Mouse (Mus musculus) kidney, embryonic 15.5 days (tissue): ENCODE measurements around the gene Aspn. TPM values are rescaled to one million over a fixed set of nuclear protein-coding genes. Genes with fewer than 3 reads are reported as not detected.

Experiments used
- ATAC-seq: fragments of 200-750 bp; cut with Nextera tagmentation; replicated peaks from 2 replicates; pipeline ENCODE4 v1.8.0; 2017; ENCODE audit warnings: moderate TSS enrichment; ENCODE audit not compliant: low FRiP score
- H3K27ac ChIP-seq: fragments of 300-500 bp; sonication (generic); 2 replicates; pipeline ENCODE4 v1.5.1; 2015; ENCODE audit warnings: mild to moderate bottlenecking, inconsistent platforms
- H3K27me3 ChIP-seq: fragments of 300-500 bp; sonication (generic); 2 replicates; pipeline ENCODE4 v1.6.1; 2015; ENCODE audit warnings: inconsistent platforms
- H3K36me3 ChIP-seq: fragments of 300-500 bp; sonication (generic); 2 replicates; pipeline ENCODE4 v1.6.1; 2015; ENCODE audit warnings: inconsistent platforms
- H3K4me1 ChIP-seq: fragments of 300-500 bp; sonication (generic); 2 replicates; pipeline ENCODE4 v1.6.1; 2015; ENCODE audit warnings: inconsistent platforms
- H3K4me2 ChIP-seq: fragments of 300-500 bp; sonication (generic); 2 replicates; pipeline ENCODE4 v1.6.1; 2015; ENCODE audit warnings: moderate library complexity, mild to moderate bottlenecking, inconsistent platforms
- H3K4me3 ChIP-seq: fragments of 300-500 bp; sonication (generic); replicated peaks from 2 replicates; pipeline ENCODE4 v1.5.1; 2015; ENCODE audit warnings: mild to moderate bottlenecking, inconsistent platforms
- H3K9ac ChIP-seq: fragments of 300-500 bp; sonication (generic); 2 replicates; pipeline ENCODE4 v1.6.1; 2015; ENCODE audit warnings: mild to moderate bottlenecking, inconsistent platforms
- H3K9me3 ChIP-seq: fragments of 300-500 bp; sonication (generic); replicated peaks from 2 replicates; pipeline ENCODE4 v1.6.1; 2016; ENCODE audit warnings: inconsistent platforms
- WGBS: fragments of 180-500 bp; shearing (Covaris S2); methylation state at CpG from one replicate; pipeline ENCODE4 v1.1.7; 2015; ENCODE audit warnings: mixed read lengths; 5-methylcytosine and 5-hydroxymethylcytosine counted together
- polyA plus RNA-seq: library from polyadenylated mRNA; unstranded; fragments of >200 nt; fragmentation: Nextera tagmentation; extraction: Ambion mirVana; gene quantifications from 2 replicates; pipeline ENCODE4 v1.2.1, GENCODE M21; 2015

Aspn gene
- polyA plus RNA-seq, 1 experiment from 2014 or later = 18.3 TPM

GRCm38 (mm10) chr13:49554519-49554918, 10.3 kb downstream of the Aspn start:
- ATAC-seq = no peak
- no peak overlapping the region for H3K9ac ChIP-seq
- 82% methylated on average over 5 of the region's 5 CpGs for WGBS
- no peaks in the 10 kb centered on the region for H3K9me3 ChIP-seq
- no peak overlapping the region for H3K4me3 ChIP-seq
- H3K4me1 ChIP-seq = no peaks in the 10 kb centered on the region
- no peaks in the 10 kb centered on the region for H3K36me3 ChIP-seq
- no peak overlapping the region for H3K4me2 ChIP-seq
- no peaks in the 10 kb centered on the region for H3K27me3 ChIP-seq
- no peak overlapping the region for H3K27ac ChIP-seq

DNA sequence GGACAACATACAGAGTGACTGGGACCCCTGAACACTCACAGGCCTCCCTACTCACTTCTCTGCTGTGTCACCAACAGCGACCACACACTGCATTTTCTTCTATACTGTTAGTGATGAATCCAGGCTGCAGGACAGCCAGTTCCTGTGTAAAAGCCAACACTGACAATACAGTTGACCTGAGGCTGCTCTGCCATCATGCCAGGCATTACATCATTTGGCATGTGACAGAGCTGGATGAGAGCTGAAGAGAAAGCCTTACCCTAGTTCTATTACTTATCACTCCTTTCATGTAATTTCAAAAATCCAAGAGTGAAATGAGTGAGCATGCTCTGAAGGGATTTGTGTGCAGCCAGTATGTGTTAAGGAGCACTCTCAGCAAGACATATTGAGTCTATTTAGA, 12.0 kb downstream of the Aspn start:
- ATAC-seq = no peak
- no peak overlapping the region for H3K27ac ChIP-seq
- no peak overlapping the region for H3K4me3 ChIP-seq
- H3K9ac ChIP-seq = no peak overlapping the region
- no peaks in the 10 kb centered on the region for H3K4me1 ChIP-seq
- H3K9me3 ChIP-seq = no peaks in the 10 kb centered on the region
- H3K36me3 ChIP-seq = no peaks in the 10 kb centered on the region
- H3K4me2 ChIP-seq = no peak overlapping the region
- no peaks in the 10 kb centered on the region for H3K27me3 ChIP-seq
- 88% methylated on average over 1 of the region's 1 CpGs for WGBS

DNA sequence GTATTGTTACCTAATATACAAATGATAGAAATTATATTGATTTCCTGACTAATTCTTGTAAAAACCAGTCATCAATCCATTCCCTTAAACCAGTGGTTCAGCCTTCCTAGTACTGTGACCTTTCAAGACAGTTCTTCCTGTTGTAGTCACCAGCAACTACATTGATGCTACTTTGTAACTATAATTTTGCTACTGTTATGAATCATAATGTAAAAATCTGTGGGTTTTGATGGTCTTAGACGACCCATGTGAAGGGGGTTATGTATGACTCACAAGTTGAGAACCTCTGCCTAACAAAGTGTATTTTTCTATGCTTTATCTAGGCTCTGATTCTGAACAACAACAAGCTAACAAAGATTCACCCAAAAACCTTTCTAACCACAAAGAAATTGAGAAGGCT, 12.7 kb downstream of the Aspn start:
- Histone ChIP-seq H3K4me2 (no peak overlapping the region), H3K4me3 (no peak overlapping the region), H3K27ac (no peak overlapping the region), H3K36me3 (no peaks in the 10 kb centered on the region), H3K4me1 (no peaks in the 10 kb centered on the region), H3K9me3 (no peaks in the 10 kb centered on the region), H3K9ac (no peak overlapping the region), H3K27me3 (no peaks in the 10 kb centered on the region)
- ATAC-seq = no peak
- 61% methylated on average over 1 of the region's 1 CpGs for WGBS

GRCm38 (mm10) chr13:49559185-49559584, 14.9 kb downstream of the Aspn start:
- H3K27me3 ChIP-seq = no peaks in the 10 kb centered on the region
- H3K4me3 ChIP-seq = no peak overlapping the region
- no peak overlapping the region for H3K4me2 ChIP-seq
- no peak overlapping the region for H3K9ac ChIP-seq
- WGBS = 53% methylated on average over 2 of the region's 2 CpGs
- no peak for ATAC-seq
- no peaks in the 10 kb centered on the region for H3K4me1 ChIP-seq
- no peaks in the 10 kb centered on the region for H3K9me3 ChIP-seq
- H3K27ac ChIP-seq = no peak overlapping the region
- H3K36me3 ChIP-seq = no peaks in the 10 kb centered on the region

- 60% methylated on average over 2 of the region's 2 CpGs for WGBS
- Histone ChIP-seq H3K27me3 (no peaks in the 10 kb centered on the region), H3K36me3 (no peaks in the 10 kb centered on the region), H3K9ac (no peak overlapping the region), H3K4me1 (no peaks in the 10 kb centered on the region), H3K27ac (no peak overlapping the region), H3K4me3 (no peak overlapping the region), H3K9me3 (no peaks in the 10 kb centered on the region), H3K4me2 (no peak overlapping the region)
- no peak for ATAC-seq
Observed at GRCm38 (mm10) chr13:49560886-49561285, 16.6 kb downstream of the Aspn start.

DNA sequence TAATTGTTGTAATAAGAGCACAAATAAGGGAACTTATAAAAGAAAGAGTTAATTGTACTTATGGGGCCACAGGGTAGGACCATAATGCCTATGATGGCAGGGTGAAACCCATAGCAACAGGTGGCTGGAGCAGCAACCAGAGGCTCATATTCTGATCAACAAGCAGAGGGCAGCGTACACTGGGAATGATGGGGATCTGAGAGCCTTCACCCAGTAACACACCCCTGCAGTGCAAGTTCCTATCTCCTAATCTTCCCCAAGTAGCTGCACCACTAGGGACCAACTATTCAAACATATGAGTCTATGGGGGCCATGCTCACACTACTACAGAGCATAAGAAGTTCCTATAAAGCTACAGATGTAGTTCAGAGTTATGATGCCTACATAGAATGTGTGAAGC, 20.1 kb downstream of the Aspn start:
- H3K27me3 ChIP-seq = no peaks in the 10 kb centered on the region
- H3K4me2 ChIP-seq = no peak overlapping the region
- H3K4me3 ChIP-seq = no peak overlapping the region
- H3K4me1 ChIP-seq = no peaks in the 10 kb centered on the region
- no peak overlapping the region for H3K9ac ChIP-seq
- 88% methylated on average over 1 of the region's 1 CpGs for WGBS
- H3K9me3 ChIP-seq = no peaks in the 10 kb centered on the region
- no peaks in the 10 kb centered on the region for H3K36me3 ChIP-seq
- no peak for ATAC-seq
- no peak overlapping the region for H3K27ac ChIP-seq

DNA sequence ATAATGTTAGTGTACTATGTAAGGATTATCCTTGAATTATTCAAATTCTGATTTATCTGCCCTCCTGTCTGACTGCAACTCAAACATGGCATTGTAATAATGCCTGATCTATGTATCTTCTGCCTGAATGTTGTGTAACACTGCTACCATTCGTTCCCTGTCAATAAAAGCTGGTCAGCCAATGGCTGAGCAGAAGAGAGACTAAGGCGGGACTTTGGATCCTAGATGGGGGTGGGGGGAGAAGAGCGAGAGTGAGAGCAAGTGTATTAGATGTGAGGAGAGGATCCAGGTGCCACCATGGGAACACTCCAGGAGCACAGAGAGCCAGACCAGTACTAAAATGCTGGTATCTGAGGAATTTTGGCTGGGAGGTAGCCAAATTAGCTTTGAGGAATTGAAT, 26.1 kb downstream of the Aspn start:
- no peaks in the 10 kb centered on the region for H3K9me3 ChIP-seq
- no peak overlapping the region for H3K27ac ChIP-seq
- H3K9ac ChIP-seq = no peak overlapping the region
- whole genome bisulfite sequencing = 68% methylated on average over 3 of the region's 3 CpGs
- ATAC-seq = no peak
- H3K4me3 ChIP-seq = no peak overlapping the region
- no peak overlapping the region for H3K4me2 ChIP-seq
- H3K36me3 ChIP-seq = no peaks in the 10 kb centered on the region
- H3K27me3 ChIP-seq = no peaks in the 10 kb centered on the region
- H3K4me1 ChIP-seq = no peaks in the 10 kb centered on the region

GRCm38 (mm10) chr13:49571418-49571817, 27.2 kb downstream of the Aspn start:
- Histone ChIP-seq H3K4me2 (no peak overlapping the region), H3K4me1 (no peaks in the 10 kb centered on the region), H3K9me3 (no peaks in the 10 kb centered on the region), H3K9ac (no peak overlapping the region), H3K36me3 (no peaks in the 10 kb centered on the region), H3K27me3 (no peaks in the 10 kb centered on the region), H3K4me3 (no peak overlapping the region), H3K27ac (no peak overlapping the region)
- no peak for ATAC-seq
- 78% methylated on average over 2 of the region's 2 CpGs for WGBS

DNA sequence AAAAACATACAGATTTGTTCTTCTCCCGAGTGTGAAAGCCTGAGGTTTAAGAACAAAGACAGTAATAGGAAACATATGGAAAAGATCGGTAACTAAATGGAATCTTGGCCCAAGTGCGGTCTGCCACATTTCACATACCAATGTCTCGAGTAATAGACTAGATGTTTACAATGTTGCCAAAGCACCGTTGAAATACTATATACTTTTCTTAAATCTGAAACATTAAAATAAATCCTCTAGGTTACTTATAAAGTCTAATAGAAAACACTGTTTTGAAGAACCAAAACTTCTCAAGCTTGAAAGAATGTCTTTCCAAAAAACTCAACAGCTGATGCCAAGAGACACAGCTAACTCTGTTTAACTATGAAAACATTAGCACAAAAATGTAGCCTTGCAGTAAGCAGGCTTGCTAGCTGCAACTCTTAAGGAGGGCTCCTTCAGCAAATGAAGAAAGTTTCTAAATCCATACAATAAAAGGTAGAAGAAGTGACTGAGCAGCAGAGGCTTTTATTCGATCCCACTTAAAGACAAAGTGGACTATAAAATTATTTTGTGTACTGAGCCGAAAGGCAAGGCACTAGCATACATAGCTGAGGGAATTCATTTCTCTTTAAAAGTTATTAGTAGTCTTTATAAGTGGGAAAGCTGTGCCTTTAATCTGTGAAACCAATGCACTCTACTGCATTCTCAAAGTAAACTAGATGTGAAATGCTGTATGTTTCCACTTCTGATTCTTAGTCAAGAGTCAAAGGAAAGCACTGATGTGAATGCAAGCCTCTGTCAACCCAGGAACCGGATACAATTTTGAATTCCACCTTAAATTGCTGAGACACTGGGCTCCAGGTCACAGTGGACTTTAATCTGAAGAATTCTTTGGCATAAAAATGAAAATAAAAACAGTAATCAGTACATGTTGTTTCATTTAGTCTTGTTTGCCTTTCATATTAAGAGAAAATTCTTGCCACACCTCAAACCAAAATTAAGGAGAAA, 37.6 kb downstream of the Aspn start, which contains the start of gene Omd:
Omd (plus strand) TSS at position 922 of the 990 bp plus-strand sequence.
- Histone ChIP-seq H3K36me3 (no peaks in the 10 kb centered on the region), H3K27ac (peak within 1 kb of the TSS; percentile 92), H3K4me1 (no peaks in the 10 kb centered on the region), H3K4me2 (no peak within 1 kb of the TSS), H3K4me3 (no peak within 1 kb of the TSS), H3K9me3 (no peaks in the 10 kb centered on the region), H3K9ac (no peak within 1 kb of the TSS), H3K27me3 (no peaks in the 10 kb centered on the region)
- 58% methylated on average over 8 of the region's 8 CpGs for whole genome bisulfite sequencing
- no peak for ATAC-seq

DNA sequence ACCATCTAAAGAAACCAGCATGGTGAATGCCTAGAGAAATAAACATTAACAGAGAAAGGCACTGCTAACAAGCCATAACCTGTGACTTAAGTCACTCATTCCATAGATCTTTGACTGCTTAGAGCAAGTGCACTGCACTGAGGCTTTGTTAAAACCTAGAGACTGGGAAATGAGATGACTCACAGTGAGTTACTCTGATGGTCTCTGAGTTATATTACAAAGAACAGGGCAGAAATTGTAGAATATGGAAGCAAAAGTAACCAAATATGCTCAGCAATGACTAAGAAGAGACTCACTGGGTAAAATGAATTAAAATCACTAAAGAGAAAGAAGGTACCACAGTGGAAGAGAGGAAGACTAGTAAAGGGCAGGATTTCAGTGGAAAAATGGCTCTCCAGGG, 39.6 kb downstream of the Aspn start:
- H3K4me3 ChIP-seq = no peak overlapping the region
- no peaks in the 10 kb centered on the region for H3K27me3 ChIP-seq
- H3K9ac ChIP-seq = no peak overlapping the region
- no peak overlapping the region for H3K4me2 ChIP-seq
- no peaks in the 10 kb centered on the region for H3K4me1 ChIP-seq
- no peaks in the 10 kb centered on the region for H3K9me3 ChIP-seq
- ATAC-seq = no peak
- H3K36me3 ChIP-seq = no peaks in the 10 kb centered on the region
- no peak overlapping the region for H3K27ac ChIP-seq

- no peak overlapping the region for H3K27ac ChIP-seq
- no peaks in the 10 kb centered on the region for H3K27me3 ChIP-seq
- no peaks in the 10 kb centered on the region for H3K36me3 ChIP-seq
- WGBS = 77% methylated on average over 8 of the region's 8 CpGs
- H3K4me1 ChIP-seq = no peaks in the 10 kb centered on the region
- ATAC-seq = no peak
- no peak overlapping the region for H3K4me2 ChIP-seq
- no peak overlapping the region for H3K9ac ChIP-seq
- no peaks in the 10 kb centered on the region for H3K9me3 ChIP-seq
- no peak overlapping the region for H3K4me3 ChIP-seq
Observed at GRCm38 (mm10) chr13:49584307-49585005, 40.2 kb downstream of the Aspn start.

- H3K9ac ChIP-seq = no peak overlapping the region
- H3K4me1 ChIP-seq = no peaks in the 10 kb centered on the region
- no peaks in the 10 kb centered on the region for H3K27me3 ChIP-seq
- ATAC-seq = no peak
- no peak overlapping the region for H3K4me3 ChIP-seq
- H3K36me3 ChIP-seq = no peaks in the 10 kb centered on the region
- H3K27ac ChIP-seq = no peak overlapping the region
- no peak overlapping the region for H3K4me2 ChIP-seq
- no peaks in the 10 kb centered on the region for H3K9me3 ChIP-seq
- 92% methylated on average over 6 of the region's 6 CpGs for WGBS
Observed at GRCm38 (mm10) chr13:49586062-49586461, 41.8 kb downstream of the Aspn start.
